Mouse (Mus musculus) heart, postnatal 4 days (tissue): ENCODE measurements at regions not wholly inside any gene's neighbourhood (a gene's known extent, or its start where the extent isn't known, plus 50 kb on each side); places are given as distances from the start of the nearest gene placed in this dataset.
A peak's percentile ranks its signal among the peaks of the same experiment; 100 is the strongest.
"Not testable (repeated sequence)": the region's sequence is repeated elsewhere in the genome, so short reads cannot be mapped to it uniquely, and the experiment has no call there.

Source experiments
- DNase-seq: peaks from one replicate; pipeline ENCODE4 v3.0.0; 2021

- no peak for DNase-seq
Observed at GRCm38 (mm10) chr3:134330943-134331342, 94.7 kb downstream of the Cxxc4 start.

- DNase-seq = peak; percentile 5
Observed at GRCm38 (mm10) chr3:134331499-134332153, 95.3 kb downstream of the Cxxc4 start.

- not testable (repeated sequence) for DNase-seq
Observed at GRCm38 (mm10) chr3:134339093-134339695, 102.9 kb downstream of the Cxxc4 start.

- DNase-seq = no peak
Observed at GRCm38 (mm10) chr3:134365948-134366347, 129.7 kb downstream of the Cxxc4 start.

GRCm38 (mm10) chr3:134366761-134367160, 130.5 kb downstream of the Cxxc4 start:
- no peak for DNase-seq

GRCm38 (mm10) chr3:134368591-134368990, 132.3 kb downstream of the Cxxc4 start:
- no peak for DNase-seq

- peak; percentile 12 for DNase-seq
Observed at GRCm38 (mm10) chr3:134369126-134369525, 132.8 kb downstream of the Cxxc4 start.

- DNase-seq = no peak
Observed at GRCm38 (mm10) chr3:134379549-134379948, 143.3 kb downstream of the Cxxc4 start.

- DNase-seq = peak; percentile 9
Observed at GRCm38 (mm10) chr3:134390472-134391336, 154.4 kb downstream of the Cxxc4 start.

GRCm38 (mm10) chr3:134400395-134401090, 164.3 kb downstream of the Cxxc4 start:
- no peak for DNase-seq

- DNase-seq = no peak
Observed at GRCm38 (mm10) chr3:134415606-134416328, 179.5 kb downstream of the Cxxc4 start.

- DNase-seq = no peak
Observed at GRCm38 (mm10) chr3:134427633-134428032, 191.3 kb downstream of the Cxxc4 start.

GRCm38 (mm10) chr3:134466611-134467010, 230.3 kb downstream of the Cxxc4 start:
- DNase-seq = no peak

GRCm38 (mm10) chr3:134487280-134487679, 251.0 kb downstream of the Cxxc4 start:
- no peak for DNase-seq

GRCm38 (mm10) chr3:134489966-134490543, 253.8 kb downstream of the Cxxc4 start:
- no peak for DNase-seq

GRCm38 (mm10) chr3:134509702-134510101, 273.4 kb downstream of the Cxxc4 start:
- DNase-seq = no peak

GRCm38 (mm10) chr3:134525795-134526194, 289.5 kb downstream of the Cxxc4 start:
- no peak for DNase-seq

- no peak for DNase-seq
Observed at GRCm38 (mm10) chr3:134560144-134560543, 268.7 kb upstream of the Tacr3 start.

GRCm38 (mm10) chr3:134578759-134579158, 250.0 kb upstream of the Tacr3 start:
- no peak for DNase-seq

GRCm38 (mm10) chr3:134588630-134589029, 240.2 kb upstream of the Tacr3 start:
- DNase-seq = no peak

- DNase-seq = peak; percentile 7
Observed at GRCm38 (mm10) chr3:134602919-134603318, 225.9 kb upstream of the Tacr3 start.

GRCm38 (mm10) chr3:134605356-134605771, 223.4 kb upstream of the Tacr3 start:
- no peak for DNase-seq
